Mouse (Mus musculus) hindbrain, embryonic 11.5 days (tissue): ENCODE measurements at regions not wholly inside any gene's neighbourhood (a gene's known extent, or its start where the extent isn't known, plus 50 kb on each side); places are given as distances from the start of the nearest gene placed in this dataset.
"Not testable (repeated sequence)": the region's sequence is repeated elsewhere in the genome, so short reads cannot be mapped to it uniquely, and the experiment has no call there.

Source experiments
- ATAC-seq: fragments of 200-750 bp; cut with Nextera tagmentation; 2 replicates; pipeline ENCODE4 v1.8.0; 2017; ENCODE audit warnings: mild to moderate bottlenecking, moderate TSS enrichment, moderate library complexity; ENCODE audit not compliant: low FRiP score
- DNase-seq: peaks from one replicate; pipeline ENCODE4 v3.0.0-alpha.2; 2015; ENCODE audit warnings: low spot score
- H3K27ac ChIP-seq: fragments of 300-500 bp; sonication (generic); 2 replicates; pipeline ENCODE4 v1.5.1; 2014; ENCODE audit warnings: mild to moderate bottlenecking, low read depth, low read length
- H3K27me3 ChIP-seq: fragments of 300-500 bp; sonication (generic); 2 replicates; pipeline ENCODE4 v1.6.1; 2014; ENCODE audit warnings: mild to moderate bottlenecking, low read length, moderate library complexity, mixed read lengths; ENCODE audit not compliant: control insufficient read depth, insufficient read depth
- H3K36me3 ChIP-seq: fragments of 300-500 bp; sonication (generic); 2 replicates; pipeline ENCODE4 v1.6.1; 2014; ENCODE audit warnings: mild to moderate bottlenecking, low read length, moderate library complexity, mixed read lengths; ENCODE audit not compliant: control insufficient read depth, insufficient read depth
- H3K4me1 ChIP-seq: fragments of 300-500 bp; sonication (generic); replicated peaks from 2 replicates; pipeline ENCODE4 v1.6.1; 2014; ENCODE audit warnings: low read length, mixed read lengths; ENCODE audit not compliant: control insufficient read depth, insufficient read depth
- H3K4me2 ChIP-seq: fragments of 300-500 bp; sonication (generic); replicated peaks from 2 replicates; pipeline ENCODE4 v1.6.1; 2014; ENCODE audit warnings: mild to moderate bottlenecking, low read depth, low read length
- H3K4me3 ChIP-seq: fragments of 300-500 bp; sonication (generic); 2 replicates; pipeline ENCODE4 v1.5.1; 2014; ENCODE audit warnings: low read depth, low read length
- H3K9ac ChIP-seq: fragments of 300-500 bp; sonication (generic); 2 replicates; pipeline ENCODE4 v1.6.1; 2014; ENCODE audit warnings: low read depth, low read length
- H3K9me3 ChIP-seq: fragments of 300-500 bp; sonication (generic); 2 replicates; pipeline ENCODE4 v1.6.1; 2016; ENCODE audit warnings: low read length; ENCODE audit not compliant: control insufficient read depth
- WGBS: fragments of 180-500 bp; shearing (Covaris S2); extraction: QIAGEN DNeasy Blood & Tissue Kit; methylation state at CpG from one replicate; pipeline ENCODE4 v1.1.7; 2014; 5-methylcytosine and 5-hydroxymethylcytosine counted together

- Histone ChIP-seq H3K9me3 (no peaks in the 10 kb centered on the region), H3K4me3 (no peak overlapping the region), H3K4me2 (no peak overlapping the region), H3K27me3 (no peaks in the 10 kb centered on the region), H3K4me1 (no peaks in the 10 kb centered on the region), H3K27ac (no peak overlapping the region), H3K9ac (no peak overlapping the region), H3K36me3 (no peaks in the 10 kb centered on the region)
- DNase-seq (peak; percentile 1), ATAC-seq (peak; percentile 67; the same call in 1 of the 2 replicates)
Observed at GRCm38 (mm10) chr15:17356586-17356985, 628.0 kb downstream of the Cdh9 start.

- DNase-seq (peak; percentile 33), ATAC-seq (peak; percentile 90)
- Histone ChIP-seq H3K9me3 (no peaks in the 10 kb centered on the region), H3K27me3 (no peaks in the 10 kb centered on the region), H3K4me3 (no peak overlapping the region), H3K9ac (no peak overlapping the region), H3K27ac (no peak overlapping the region), H3K4me2 (no peak overlapping the region), H3K36me3 (no peaks in the 10 kb centered on the region), H3K4me1 (no peaks in the 10 kb centered on the region)
- 43% methylated on average over 2 of the region's 2 CpGs for WGBS
Observed at GRCm38 (mm10) chr15:17357083-17357774, 628.7 kb downstream of the Cdh9 start.

GRCm38 (mm10) chr15:17404701-17405100, 676.1 kb downstream of the Cdh9 start:
- no peak for DNase-seq
- ATAC-seq = no peak
- no peaks in the 10 kb centered on the region for H3K36me3 ChIP-seq
- no peaks in the 10 kb centered on the region for H3K4me1 ChIP-seq
- H3K4me2 ChIP-seq = no peak overlapping the region
- WGBS = 100% methylated on average over 1 of the region's 1 CpGs
- H3K4me3 ChIP-seq = no peak overlapping the region
- no peak overlapping the region for H3K27ac ChIP-seq
- H3K9ac ChIP-seq = no peak overlapping the region
- H3K9me3 ChIP-seq = no peaks in the 10 kb centered on the region
- H3K27me3 ChIP-seq = no peaks in the 10 kb centered on the region

GRCm38 (mm10) chr15:17427747-17428146, 699.2 kb downstream of the Cdh9 start:
- no peaks in the 10 kb centered on the region for H3K27me3 ChIP-seq
- no peak overlapping the region for H3K4me2 ChIP-seq
- no peaks in the 10 kb centered on the region for H3K4me1 ChIP-seq
- no peaks in the 10 kb centered on the region for H3K9me3 ChIP-seq
- DNase-seq = no peak
- no peaks in the 10 kb centered on the region for H3K36me3 ChIP-seq
- H3K4me3 ChIP-seq = no peak overlapping the region
- no peak overlapping the region for H3K27ac ChIP-seq
- no peak for ATAC-seq
- H3K9ac ChIP-seq = no peak overlapping the region

GRCm38 (mm10) chr15:17431823-17432222, 703.3 kb downstream of the Cdh9 start:
- Histone ChIP-seq H3K4me1 (no peaks in the 10 kb centered on the region), H3K27me3 (no peaks in the 10 kb centered on the region), H3K27ac (no peak overlapping the region), H3K36me3 (no peaks in the 10 kb centered on the region), H3K4me3 (no peak overlapping the region), H3K9ac (no peak overlapping the region), H3K9me3 (no peaks in the 10 kb centered on the region), H3K4me2 (no peak overlapping the region)
- ATAC-seq (0 out of 2 replicates have a peak, but pooled peaks have one; percentile 31), DNase-seq (no peak)
- WGBS = 81% methylated on average over 4 of the region's 4 CpGs

GRCm38 (mm10) chr15:17435862-17436261, 707.3 kb downstream of the Cdh9 start:
- no peak for DNase-seq
- H3K4me3 ChIP-seq = no peak overlapping the region
- no peak overlapping the region for H3K4me2 ChIP-seq
- no peaks in the 10 kb centered on the region for H3K9me3 ChIP-seq
- H3K36me3 ChIP-seq = no peaks in the 10 kb centered on the region
- no peak overlapping the region for H3K9ac ChIP-seq
- no peaks in the 10 kb centered on the region for H3K27me3 ChIP-seq
- WGBS = 84% methylated on average over 1 of the region's 1 CpGs
- H3K4me1 ChIP-seq = no peaks in the 10 kb centered on the region
- no peak for ATAC-seq
- no peak overlapping the region for H3K27ac ChIP-seq

GRCm38 (mm10) chr15:17448218-17448617, 719.7 kb downstream of the Cdh9 start:
- H3K4me1 ChIP-seq = no peaks in the 10 kb centered on the region
- H3K27ac ChIP-seq = no peak overlapping the region
- DNase-seq = no peak
- no peaks in the 10 kb centered on the region for H3K36me3 ChIP-seq
- no peak for ATAC-seq
- no peak overlapping the region for H3K9ac ChIP-seq
- no peaks in the 10 kb centered on the region for H3K27me3 ChIP-seq
- H3K4me2 ChIP-seq = no peak overlapping the region
- no peaks in the 10 kb centered on the region for H3K9me3 ChIP-seq
- H3K4me3 ChIP-seq = no peak overlapping the region
- WGBS = 86% methylated on average over 4 of the region's 4 CpGs

GRCm38 (mm10) chr15:17449736-17450135, 721.2 kb downstream of the Cdh9 start:
- not testable (repeated sequence) for H3K27ac ChIP-seq, H3K9me3 ChIP-seq, H3K4me1 ChIP-seq, H3K27me3 ChIP-seq, H3K4me2 ChIP-seq, H3K9ac ChIP-seq, H3K4me3 ChIP-seq, ATAC-seq, H3K36me3 ChIP-seq
- WGBS = 89% methylated on average over 3 of the region's 3 CpGs
- peak; percentile 54 for DNase-seq

GRCm38 (mm10) chr15:17467077-17467476, 738.5 kb downstream of the Cdh9 start:
- WGBS = 81% methylated on average over 1 of the region's 1 CpGs
- ATAC-seq = no peak
- H3K4me1 ChIP-seq = no peaks in the 10 kb centered on the region
- no peaks in the 10 kb centered on the region for H3K36me3 ChIP-seq
- H3K9ac ChIP-seq = no peak overlapping the region
- no peaks in the 10 kb centered on the region for H3K27me3 ChIP-seq
- H3K4me2 ChIP-seq = no peak overlapping the region
- no peak for DNase-seq
- no peak overlapping the region for H3K27ac ChIP-seq
- H3K4me3 ChIP-seq = no peak overlapping the region
- no peaks in the 10 kb centered on the region for H3K9me3 ChIP-seq
